Mouse (Mus musculus) megakaryocyte, embryonic 14.5 days (primary cell): ENCODE measurements around the gene Mlc1. TPM values are rescaled to one million over a fixed set of nuclear protein-coding genes. Genes with fewer than 3 reads are reported as not detected.

Source experiments
- H3K27me3 ChIP-seq: replicated peaks from 2 replicates; pipeline ENCODE3; 2012; ENCODE audit warnings: inconsistent platforms
- H3K36me3 ChIP-seq: replicated peaks from 2 replicates; pipeline ENCODE3; 2012; ENCODE audit warnings: low read length, inconsistent platforms, mixed read lengths
- H3K4me1 ChIP-seq: 2 replicates; pipeline ENCODE4 v1.6.1; 2012; ENCODE audit warnings: inconsistent platforms
- H3K4me3 ChIP-seq: replicated peaks from 2 replicates; pipeline ENCODE3; 2012; ENCODE audit warnings: moderate library complexity, mild to moderate bottlenecking, inconsistent platforms
- H3K9me3 ChIP-seq: 2 replicates; pipeline ENCODE4 v1.6.1; 2012; ENCODE audit warnings: inconsistent platforms
- FLI1 ChIP-seq: IDR thresholded peaks from 2 replicates; pipeline ENCODE4 v1.6.1; 2012; ENCODE audit warnings: low read length, inconsistent platforms, mixed read lengths
- GATA1 ChIP-seq: IDR thresholded peaks from 3 replicates; pipeline ENCODE4 v1.6.1; 2012; ENCODE audit warnings: mixed read lengths, low read length, inconsistent platforms, borderline replicate concordance
- polyA plus RNA-seq: library from polyadenylated mRNA; stranded (reverse); fragments of >175 nt; gene quantifications from 2 replicates; pipeline ENCODE4 v1.2.3, GENCODE M21; 2012; ENCODE audit warnings: low replicate concordance; ENCODE audit not compliant: insufficient read depth

The Mlc1 gene
- not detected in 2 replicates for polyA plus RNA-seq

DNA sequence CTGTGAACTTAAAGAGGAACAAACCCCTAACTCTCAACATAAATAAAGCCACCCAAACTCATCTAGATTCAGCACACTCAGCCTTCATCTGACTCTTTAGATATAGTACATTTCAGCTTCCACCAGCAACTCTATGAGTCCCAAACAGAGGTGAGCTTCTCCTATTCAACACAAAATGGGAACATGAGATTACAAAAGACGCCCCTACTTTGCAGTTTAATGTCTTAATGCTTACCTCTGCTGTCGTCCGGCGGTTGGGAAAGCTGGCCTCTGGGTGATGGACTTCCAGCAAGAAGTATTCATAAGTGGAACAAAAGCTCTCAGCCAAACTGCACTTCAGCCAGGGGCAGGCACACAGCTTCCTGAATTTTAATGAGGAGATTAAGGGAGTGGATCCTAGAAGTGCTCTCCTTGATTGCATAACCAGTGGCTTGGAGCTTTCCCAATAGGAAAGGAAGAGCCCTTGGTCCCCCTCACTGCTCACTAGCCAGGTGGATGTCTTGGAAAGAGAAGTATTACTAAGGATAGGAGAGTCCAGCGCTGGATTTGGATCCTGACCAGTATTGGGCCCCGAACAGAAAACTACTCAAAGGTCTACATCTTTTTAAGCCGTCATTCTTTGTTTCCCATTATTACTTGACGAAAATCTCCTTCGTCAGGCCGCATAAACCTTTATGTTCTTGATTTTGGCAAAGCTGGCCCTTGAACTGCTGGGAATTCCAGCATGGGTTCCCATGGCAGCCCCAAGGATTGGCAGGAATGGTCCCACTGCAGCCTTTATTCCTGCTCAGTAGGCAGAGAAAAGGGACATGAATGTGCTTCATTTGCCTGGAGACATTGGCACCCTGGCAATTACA lies at the start of gene Mlc1:
Gene Mlc1, minus strand, starts transcription at position 727 of the 857 bp plus-strand sequence.
- no peaks in the 10 kb centered on the region for H3K9me3 ChIP-seq
- no peak within 1 kb of the TSS for H3K4me3 ChIP-seq
- peaks cover 26% of the 10 kb centered on the region for H3K27me3 ChIP-seq
- H3K4me1 ChIP-seq = no peaks in the 10 kb centered on the region
- H3K36me3 ChIP-seq = no peaks in the 10 kb centered on the region
- TF ChIP-seq GATA1 (no peak), FLI1 (no peak)

DNA sequence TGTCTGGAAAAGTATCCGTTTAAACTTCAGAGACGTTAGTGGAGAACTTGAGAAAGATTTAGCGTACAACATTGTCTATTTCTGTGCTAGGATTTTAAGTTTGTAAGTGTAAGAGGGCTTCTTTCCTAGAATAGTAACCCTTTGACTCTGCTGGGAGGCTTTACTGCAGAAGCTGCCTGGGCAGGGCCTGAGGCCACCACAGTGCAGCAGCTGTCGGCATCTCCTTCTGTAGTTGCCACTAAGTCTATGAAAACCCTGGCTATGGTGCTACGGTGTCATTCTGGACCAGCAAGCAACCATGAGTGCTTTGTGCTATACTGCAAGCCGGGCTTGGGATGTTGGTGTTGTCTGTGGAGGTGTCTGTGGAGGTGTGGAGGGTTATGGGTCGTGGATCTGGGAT lies 41.7 kb upstream of the Mlc1 start:
- no peaks in the 10 kb centered on the region for H3K9me3 ChIP-seq
- H3K4me3 ChIP-seq = no peak overlapping the region
- H3K4me1 ChIP-seq = no peaks in the 10 kb centered on the region
- TF ChIP-seq GATA1 (no peak), FLI1 (no peak)
- peaks cover 56% of the 10 kb centered on the region for H3K27me3 ChIP-seq
- no peaks in the 10 kb centered on the region for H3K36me3 ChIP-seq

DNA sequence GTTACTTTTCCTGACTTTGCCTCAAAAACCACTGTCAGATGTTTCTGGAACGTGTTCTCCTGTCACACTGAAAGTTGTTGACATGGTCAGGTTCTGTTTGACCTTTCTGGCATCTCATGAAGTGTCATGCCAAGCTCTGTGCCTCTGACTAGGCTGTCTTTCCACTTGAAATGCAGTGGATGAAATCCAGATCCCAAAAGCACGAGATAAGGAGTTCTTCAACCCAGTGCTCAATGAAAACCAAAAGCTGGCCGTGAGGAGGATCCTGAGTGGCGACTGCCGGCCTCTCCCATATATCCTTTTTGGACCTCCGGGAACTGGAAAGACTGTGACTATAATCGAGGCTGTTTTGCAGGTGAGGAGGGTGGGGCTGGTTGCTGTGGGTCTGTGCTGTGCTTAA lies 41.3 kb upstream of the Mlc1 start:
- Histone ChIP-seq H3K9me3 (no peaks in the 10 kb centered on the region), H3K36me3 (no peaks in the 10 kb centered on the region), H3K27me3 (peaks cover 55% of the 10 kb centered on the region), H3K4me1 (no peaks in the 10 kb centered on the region), H3K4me3 (no peak overlapping the region)
- TF ChIP-seq GATA1 = no peak
- no peak for TF ChIP-seq FLI1

- Histone ChIP-seq H3K9me3 (no peaks in the 10 kb centered on the region), H3K4me3 (no peak overlapping the region), H3K27me3 (peaks cover 34% of the 10 kb centered on the region), H3K36me3 (no peaks in the 10 kb centered on the region), H3K4me1 (no peaks in the 10 kb centered on the region)
- TF ChIP-seq FLI1 (no peak), GATA1 (no peak)
Observed at GRCm38 (mm10) chr15:89016722-89017121, 37.9 kb upstream of the Mlc1 start.

GRCm38 (mm10) chr15:89007781-89008180 lies 29.0 kb upstream of the Mlc1 start:
- no peaks in the 10 kb centered on the region for H3K36me3 ChIP-seq
- H3K4me3 ChIP-seq = no peak overlapping the region
- H3K4me1 ChIP-seq = no peaks in the 10 kb centered on the region; the same call in 1 of the 2 replicates
- TF ChIP-seq GATA1 (no peak), FLI1 (no peak)
- H3K9me3 ChIP-seq = no peaks in the 10 kb centered on the region
- H3K27me3 ChIP-seq = peaks cover 38% of the 10 kb centered on the region

GRCm38 (mm10) chr15:89007002-89007401 lies 28.2 kb upstream of the Mlc1 start:
- H3K4me1 ChIP-seq = peaks cover 4% of the 10 kb centered on the region
- peaks cover 44% of the 10 kb centered on the region for H3K27me3 ChIP-seq
- no peak for TF ChIP-seq FLI1
- TF ChIP-seq GATA1 = no peak
- no peaks in the 10 kb centered on the region for H3K9me3 ChIP-seq
- H3K36me3 ChIP-seq = no peaks in the 10 kb centered on the region
- H3K4me3 ChIP-seq = no peak overlapping the region

DNA sequence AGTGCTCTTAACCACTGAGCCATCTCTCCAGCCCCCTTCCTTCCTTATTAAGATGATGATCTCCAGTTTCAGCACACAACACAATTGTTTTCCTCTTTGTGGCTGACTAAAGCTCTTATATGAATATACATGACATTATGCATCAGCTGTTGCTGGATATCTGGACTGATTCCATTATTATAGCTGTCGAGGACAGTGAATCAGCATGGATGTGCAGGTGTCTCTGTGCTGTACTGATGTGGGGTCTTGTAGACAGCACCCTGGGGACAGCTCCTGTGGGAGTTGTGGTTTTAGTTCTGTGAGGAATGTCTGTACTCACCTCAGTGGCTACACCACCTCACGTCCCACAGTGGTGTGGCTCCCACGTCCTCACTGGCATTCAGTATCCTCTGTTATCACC lies 22.4 kb upstream of the Mlc1 start:
- H3K9me3 ChIP-seq = no peaks in the 10 kb centered on the region
- TF ChIP-seq FLI1 (no peak), GATA1 (no peak)
- H3K27me3 ChIP-seq = peaks cover 61% of the 10 kb centered on the region
- no peaks in the 10 kb centered on the region for H3K36me3 ChIP-seq
- peaks cover 4% of the 10 kb centered on the region for H3K4me1 ChIP-seq
- no peak overlapping the region for H3K4me3 ChIP-seq

- peaks cover 62% of the 10 kb centered on the region for H3K27me3 ChIP-seq
- H3K9me3 ChIP-seq = no peaks in the 10 kb centered on the region
- no peak overlapping the region for H3K4me3 ChIP-seq
- no peaks in the 10 kb centered on the region for H3K36me3 ChIP-seq
- H3K4me1 ChIP-seq = peaks cover 4% of the 10 kb centered on the region
- TF ChIP-seq GATA1 = no peak
- TF ChIP-seq FLI1 = no peak
Observed at GRCm38 (mm10) chr15:89000367-89000766, 21.6 kb upstream of the Mlc1 start.

- Histone ChIP-seq H3K36me3 (no peaks in the 10 kb centered on the region), H3K4me3 (no peak overlapping the region), H3K4me1 (peaks cover 4% of the 10 kb centered on the region), H3K27me3 (peaks cover 60% of the 10 kb centered on the region), H3K9me3 (no peaks in the 10 kb centered on the region)
- TF ChIP-seq GATA1 = no peak
- no peak for TF ChIP-seq FLI1
Observed at GRCm38 (mm10) chr15:88999124-88999523, 20.3 kb upstream of the Mlc1 start.

GRCm38 (mm10) chr15:88998636-88999035 lies 19.8 kb upstream of the Mlc1 start:
- Histone ChIP-seq H3K4me1 (peaks cover 4% of the 10 kb centered on the region), H3K4me3 (no peak overlapping the region), H3K27me3 (peaks cover 61% of the 10 kb centered on the region), H3K9me3 (no peaks in the 10 kb centered on the region), H3K36me3 (no peaks in the 10 kb centered on the region)
- no peak for TF ChIP-seq FLI1
- no peak for TF ChIP-seq GATA1

DNA sequence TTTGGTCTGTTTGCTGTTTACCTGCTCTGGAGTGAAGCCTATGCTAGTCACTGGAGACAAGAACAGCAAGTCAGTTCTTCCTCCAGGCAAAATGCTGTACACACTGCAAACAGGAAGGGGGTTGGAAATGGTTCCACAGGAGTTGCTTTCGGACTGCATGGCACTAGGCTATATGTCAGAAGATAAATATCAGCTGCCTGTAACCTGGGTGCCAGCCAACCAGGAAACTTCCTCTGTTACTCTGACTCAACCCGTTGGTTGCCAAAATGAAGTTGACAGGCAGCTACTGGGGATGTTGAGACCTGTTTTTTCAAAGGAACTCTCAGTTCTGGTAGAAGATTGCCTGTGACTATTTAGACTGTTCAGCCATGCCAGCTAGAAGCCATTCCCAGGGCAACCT lies 10.4 kb upstream of the Mlc1 start:
- Histone ChIP-seq H3K27me3 (peaks cover 42% of the 10 kb centered on the region), H3K4me3 (no peak overlapping the region), H3K9me3 (no peaks in the 10 kb centered on the region), H3K4me1 (no peaks in the 10 kb centered on the region), H3K36me3 (no peaks in the 10 kb centered on the region)
- TF ChIP-seq FLI1 = no peak
- TF ChIP-seq GATA1 = no peak
